Mouse (Mus musculus) testis, postnatal 14 days (tissue): ENCODE results near the gene Sgcg.

Experiments
- DNase-seq: peaks from one replicate; pipeline ENCODE4 v3.0.0; 2021; ENCODE audit warnings: low spot score

Sgcg gene

DNA sequence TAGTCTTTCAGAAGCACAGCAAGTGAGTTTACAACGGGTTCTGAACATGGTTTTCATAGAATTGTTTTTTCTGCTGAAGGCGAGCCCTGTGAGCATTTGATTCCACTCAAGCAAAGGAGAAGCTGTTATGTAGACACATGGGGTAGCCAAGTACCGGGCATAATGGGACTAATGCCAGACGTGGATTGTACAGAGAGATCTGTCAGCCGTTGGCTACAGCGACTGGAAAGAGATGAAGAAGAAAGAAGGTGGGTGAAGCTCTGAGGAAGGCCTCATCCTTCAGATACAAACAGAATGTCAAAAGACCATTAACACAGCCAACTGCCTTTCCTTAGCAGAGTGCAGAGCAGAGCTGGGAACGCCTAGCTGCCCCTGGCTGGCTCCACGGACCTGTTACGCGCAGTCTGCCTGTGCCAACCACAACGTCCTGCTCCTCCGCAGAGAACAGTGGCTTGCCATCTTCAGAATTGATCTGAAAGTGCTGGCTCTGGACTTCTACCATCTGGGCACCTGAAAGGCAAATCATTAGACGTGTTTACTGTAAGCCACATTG lies 26.2 kb downstream of the Sgcg start:
- DNase-seq: no peak

DNA sequence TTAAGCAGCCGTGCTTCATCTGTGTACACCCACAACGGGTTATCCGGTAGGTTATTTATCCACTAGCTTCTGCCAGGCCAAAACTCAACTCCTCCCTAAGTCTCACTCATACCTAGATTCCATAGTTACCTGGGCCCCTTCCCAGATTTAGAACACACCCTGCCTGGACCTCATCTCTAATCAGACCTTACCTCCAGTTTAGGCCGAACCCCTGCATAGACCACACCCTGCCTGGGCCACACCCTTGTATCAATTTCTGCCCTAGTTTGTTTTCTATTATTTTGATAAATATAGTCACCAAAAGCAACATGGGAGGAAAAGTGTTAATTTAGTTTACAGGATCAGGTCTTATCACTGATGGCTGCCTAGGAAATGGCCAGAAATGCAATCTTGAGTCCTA lies 28.1 kb downstream of the Sgcg start:
- no peak for DNase-seq

GRCm38 (mm10) chr14:61229763-61230162 lies 28.5 kb downstream of the Sgcg start:
- no peak for DNase-seq

- DNase-seq: no peak
These were observed 32.1 kb downstream of the Sgcg start for GRCm38 (mm10) chr14:61226151-61226550.

DNA sequence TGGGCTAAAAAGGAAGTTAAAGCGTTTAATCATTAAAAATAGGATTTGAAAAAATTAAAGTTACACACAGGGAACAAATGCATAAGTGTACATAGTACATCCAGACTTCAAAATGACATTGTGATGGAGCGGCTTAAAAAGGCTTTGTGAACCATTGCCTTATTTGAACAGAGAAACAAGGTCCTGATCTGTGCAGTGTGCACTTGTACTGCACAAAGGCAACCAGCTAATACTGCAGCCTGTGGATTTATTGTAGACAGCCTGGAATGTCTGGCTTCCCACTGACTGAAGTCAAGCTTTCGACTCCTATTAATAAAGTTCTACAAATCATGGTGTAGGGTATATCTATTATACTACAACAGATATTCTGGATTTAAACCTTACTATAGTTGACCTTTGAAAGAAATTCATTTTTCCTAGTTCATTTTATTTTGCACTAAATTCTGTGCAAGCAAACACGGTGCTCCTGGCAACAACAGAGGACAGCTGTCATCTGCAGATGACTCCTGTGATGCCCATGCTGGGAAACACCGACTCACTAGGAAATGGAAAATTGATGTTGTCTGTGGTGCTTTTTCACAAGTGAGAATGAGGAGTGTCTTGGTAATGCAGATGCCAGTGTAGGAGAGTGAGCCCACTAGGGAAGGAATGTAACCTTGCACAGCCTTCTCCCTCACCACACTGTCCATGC lies 33.8 kb downstream of the Sgcg start:
- DNase-seq: no peak

- no peak for DNase-seq
These were observed 34.5 kb downstream of the Sgcg start for GRCm38 (mm10) chr14:61223740-61224139.

DNA sequence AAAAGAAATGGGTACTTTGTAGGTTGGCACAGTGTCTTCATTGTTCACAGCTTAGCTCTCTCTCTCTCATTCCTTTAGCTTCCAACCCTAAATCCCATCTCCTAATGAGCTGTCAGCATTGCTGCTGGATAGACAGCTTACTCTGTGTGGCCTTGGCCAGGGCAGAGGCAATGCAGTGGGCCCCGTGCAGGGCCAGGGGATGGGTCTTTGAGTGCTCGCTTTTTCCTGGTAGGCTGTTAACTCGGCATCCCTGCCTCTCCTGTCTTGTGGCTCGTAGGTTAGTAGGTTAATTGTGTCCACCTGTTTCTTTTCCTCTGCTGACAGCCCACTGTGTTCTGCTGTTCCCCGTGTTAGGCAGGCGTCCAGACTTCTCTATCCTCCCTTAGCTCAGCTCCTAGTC lies 35.8 kb downstream of the Sgcg start:
- DNase-seq: no peak

GRCm38 (mm10) chr14:61221166-61221565 lies 37.1 kb downstream of the Sgcg start:
- DNase-seq: no peak

DNA sequence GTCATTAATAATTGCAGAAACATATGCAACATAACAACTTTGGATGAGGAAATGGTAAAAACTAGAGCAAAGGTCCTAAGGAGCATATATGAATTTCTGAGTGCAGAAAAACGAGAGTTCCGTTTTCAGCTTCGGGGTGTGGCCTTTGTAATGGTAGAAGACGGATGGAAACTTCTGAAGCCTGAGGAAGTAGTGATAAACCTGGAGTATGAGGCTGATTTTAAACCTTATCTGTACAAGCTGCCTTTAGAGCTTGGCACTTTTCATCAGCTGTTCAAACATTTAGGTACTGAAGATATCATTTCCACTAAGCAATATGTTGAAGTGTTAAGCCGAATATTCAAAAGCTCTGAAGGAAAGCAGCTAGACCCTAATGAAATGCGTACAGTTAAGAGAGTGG lies 46.5 kb downstream of the Sgcg start:
- no peak for DNase-seq

DNA sequence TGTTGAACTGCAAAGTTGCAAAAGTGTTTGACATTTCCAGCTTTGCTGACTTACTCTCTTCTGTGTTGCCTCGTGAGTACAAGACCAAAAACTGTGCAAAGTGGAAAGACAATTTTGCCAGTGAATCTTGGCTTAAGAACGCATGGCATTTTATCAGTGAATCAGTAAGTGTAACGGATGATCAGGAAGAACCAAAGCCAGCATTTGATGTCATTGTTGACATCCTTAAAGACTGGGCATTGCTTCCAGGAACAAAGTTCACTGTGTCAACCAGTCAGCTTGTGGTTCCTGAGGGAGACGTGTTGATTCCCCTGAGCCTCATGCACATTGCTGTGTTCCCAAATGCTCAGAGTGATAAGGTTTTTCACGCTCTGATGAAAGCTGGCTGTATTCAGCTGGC lies 48.2 kb downstream of the Sgcg start:
- no peak for DNase-seq

DNA sequence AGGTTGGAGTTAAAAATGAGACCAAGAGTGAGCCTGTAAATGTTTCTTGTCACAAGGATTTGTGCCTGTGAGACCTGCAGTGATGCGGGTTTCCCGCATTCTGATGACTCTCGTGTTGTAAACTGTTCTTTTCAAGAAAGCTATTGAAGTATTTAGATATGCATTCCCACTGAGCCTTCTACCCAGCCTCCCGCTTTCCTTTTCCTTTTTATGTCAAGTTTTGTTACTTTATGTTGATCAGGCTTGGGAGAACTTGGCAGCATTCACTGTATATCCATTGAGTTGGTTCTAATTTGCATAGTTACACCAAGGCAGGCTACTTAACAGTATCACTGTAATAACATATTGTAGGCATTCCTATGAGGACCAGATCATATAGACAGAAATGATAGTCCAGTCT lies 63.9 kb downstream of the Sgcg start:
- DNase-seq: no peak

DNA sequence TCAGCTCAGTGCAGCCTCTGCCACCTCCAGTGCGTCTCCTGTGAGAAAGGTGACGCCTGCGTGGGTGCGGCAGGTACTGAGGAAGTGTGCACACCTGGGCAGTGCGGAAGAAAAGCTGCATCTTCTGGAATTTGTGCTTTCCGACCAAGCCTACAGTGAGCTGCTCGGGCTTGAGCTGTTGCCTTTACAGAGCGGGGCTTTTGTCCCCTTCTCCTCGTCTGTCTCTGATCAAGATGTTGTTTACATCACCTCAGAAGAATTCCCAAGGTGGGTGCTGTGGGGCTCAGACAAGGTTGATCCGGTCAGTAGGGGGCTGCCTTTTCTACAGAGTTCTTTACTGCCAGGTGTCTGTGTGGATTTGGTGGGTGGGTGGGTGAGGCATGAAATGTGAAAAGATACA lies 66.0 kb downstream of the Sgcg start:
- no peak for DNase-seq

DNA sequence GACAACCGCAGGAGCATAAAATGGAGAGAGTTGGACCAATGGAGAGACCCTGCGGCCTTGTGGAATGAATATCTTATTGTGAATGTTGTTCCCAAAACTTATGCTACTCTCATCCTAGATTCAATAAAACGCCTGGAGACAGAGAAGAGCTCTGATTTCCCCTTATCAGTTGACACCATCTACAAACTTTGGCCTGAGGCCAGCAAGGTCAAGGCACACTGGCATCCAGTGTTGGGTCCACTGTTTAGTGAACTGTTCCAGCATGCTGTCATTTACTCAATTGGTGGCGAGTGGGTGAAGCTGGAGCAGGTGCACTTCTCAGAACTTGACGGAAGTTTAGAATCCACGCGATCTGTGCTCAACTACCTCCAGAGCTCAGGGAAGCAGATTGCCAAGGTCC lies 66.4 kb downstream of the Sgcg start:
- DNase-seq: no peak

- no peak for DNase-seq
These were observed 85.1 kb downstream of the Sgcg start for GRCm38 (mm10) chr14:61173229-61173628.

DNA sequence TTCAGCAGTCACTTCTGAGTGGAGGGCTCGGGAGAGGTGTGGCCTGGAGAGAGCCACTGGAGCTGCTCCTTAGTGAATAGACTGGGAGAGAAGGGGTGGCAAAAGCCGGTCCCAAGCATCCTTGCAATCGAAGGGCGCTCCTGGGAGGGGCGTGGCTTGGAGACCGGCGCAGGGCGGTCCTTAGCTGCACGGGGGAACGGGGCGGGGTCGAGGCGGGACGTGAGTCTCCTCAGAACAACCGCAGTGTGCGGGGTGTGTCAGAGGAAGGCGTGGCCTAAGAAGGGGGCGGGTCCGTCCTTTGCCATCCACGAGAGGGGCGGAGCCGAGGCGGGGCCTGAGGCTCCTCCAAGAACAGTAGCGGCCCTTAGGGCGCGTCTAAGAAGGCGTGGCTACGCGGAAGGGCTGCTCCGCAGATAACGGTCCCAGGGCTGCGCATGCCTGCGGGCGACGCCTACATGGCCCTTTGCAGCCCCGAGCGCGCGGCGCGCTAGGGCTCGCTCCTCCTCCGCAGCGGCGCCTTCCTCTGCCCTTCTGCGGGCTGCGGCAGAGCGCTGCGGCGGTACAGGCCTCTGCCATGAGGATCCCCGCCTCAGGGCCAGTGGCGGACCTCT lies 85.6 kb downstream of the Sgcg start:
- DNase-seq: peak; percentile 99

DNA sequence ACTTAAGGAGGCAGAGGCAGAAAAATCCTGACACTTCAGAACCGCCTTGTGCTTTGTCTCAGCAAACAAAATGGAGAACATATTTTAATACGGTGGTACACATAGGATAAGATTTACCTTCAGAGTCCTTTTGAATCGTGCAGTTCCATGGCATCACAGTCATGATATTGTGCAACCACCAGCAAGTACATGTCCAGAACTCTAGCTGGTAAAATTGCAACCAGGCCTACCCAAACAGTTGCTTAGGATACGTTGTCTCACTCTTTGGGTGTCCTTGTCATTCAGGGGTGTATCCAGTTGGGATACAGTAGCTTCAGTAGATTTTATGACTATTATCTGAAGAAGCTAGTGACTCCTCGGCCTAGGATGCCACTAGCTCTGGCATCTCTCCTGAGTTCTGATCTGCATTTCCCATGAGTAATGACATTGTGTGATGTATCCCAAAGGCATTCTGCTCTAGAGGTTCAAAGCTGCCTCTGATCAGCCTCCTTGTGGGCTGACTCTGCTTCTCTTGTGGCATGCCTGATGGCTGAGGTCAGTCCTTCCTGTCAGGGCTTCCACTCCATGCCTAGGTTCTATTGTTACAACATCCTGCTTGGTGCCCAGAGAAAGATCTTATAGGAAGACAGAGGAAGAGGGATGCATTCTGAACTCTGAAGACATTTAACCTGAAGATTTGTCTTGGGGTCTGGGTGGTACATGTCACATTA lies 86.9 kb downstream of the Sgcg start:
- DNase-seq: no peak
